Mouse (Mus musculus) hindbrain, embryonic 13.5 days (tissue): ENCODE measurements at regions not wholly inside any gene's neighbourhood (a gene's known extent, or its start where the extent isn't known, plus 50 kb on each side); places are given as distances from the start of the nearest gene placed in this dataset.
"Not testable (repeated sequence)": the region's sequence is repeated elsewhere in the genome, so short reads cannot be mapped to it uniquely, and the experiment has no call there.

Source experiments
- ATAC-seq: fragments of 200-750 bp; cut with Nextera tagmentation; 2 replicates; pipeline ENCODE4 v1.8.0; 2017; ENCODE audit warnings: moderate TSS enrichment; ENCODE audit not compliant: low FRiP score
- H3K27ac ChIP-seq: fragments of 300-500 bp; sonication (generic); 2 replicates; pipeline ENCODE4 v1.5.1; 2015; ENCODE audit warnings: inconsistent platforms, mild to moderate bottlenecking, moderate library complexity
- H3K27me3 ChIP-seq: fragments of 300-500 bp; sonication (generic); 2 replicates; pipeline ENCODE4 v1.6.1; 2015; ENCODE audit warnings: mild to moderate bottlenecking, inconsistent platforms
- H3K36me3 ChIP-seq: fragments of 300-500 bp; sonication (generic); 2 replicates; pipeline ENCODE4 v1.6.1; 2015; ENCODE audit warnings: mild to moderate bottlenecking, inconsistent platforms
- H3K4me1 ChIP-seq: fragments of 300-500 bp; sonication (generic); replicated peaks from 2 replicates; pipeline ENCODE4 v1.6.1; 2015; ENCODE audit warnings: inconsistent platforms
- H3K4me2 ChIP-seq: fragments of 300-500 bp; sonication (generic); 2 replicates; pipeline ENCODE4 v1.6.1; 2015; ENCODE audit warnings: inconsistent platforms, mild to moderate bottlenecking, moderate library complexity
- H3K4me3 ChIP-seq: fragments of 300-500 bp; sonication (generic); 2 replicates; pipeline ENCODE4 v1.5.1; 2015; ENCODE audit warnings: mild to moderate bottlenecking, inconsistent platforms
- H3K9ac ChIP-seq: fragments of 300-500 bp; sonication (generic); 2 replicates; pipeline ENCODE4 v1.6.1; 2015; ENCODE audit warnings: mild to moderate bottlenecking, inconsistent platforms
- H3K9me3 ChIP-seq: fragments of 300-500 bp; sonication (generic); 2 replicates; pipeline ENCODE4 v1.6.1; 2016; ENCODE audit warnings: inconsistent platforms
- WGBS: fragments of 180-500 bp; shearing (Covaris S2); methylation state at CpG from one replicate; pipeline ENCODE4 v1.1.7; 2015; 5-methylcytosine and 5-hydroxymethylcytosine counted together

GRCm38 (mm10) chr12:77594657-77595056 is 356.7 kb downstream of the Fut8 start:
- no peaks in the 10 kb centered on the region for H3K9me3 ChIP-seq
- 40% methylated on average over 3 of the region's 3 CpGs for WGBS
- H3K4me3 ChIP-seq: no peak overlapping the region
- H3K4me1 ChIP-seq: peaks cover 16% of the 10 kb centered on the region
- H3K36me3 ChIP-seq: no peaks in the 10 kb centered on the region
- no peak overlapping the region for H3K9ac ChIP-seq
- ATAC-seq: no peak
- no peak overlapping the region for H3K4me2 ChIP-seq
- H3K27me3 ChIP-seq: no peaks in the 10 kb centered on the region
- H3K27ac ChIP-seq: no peak overlapping the region

DNA sequence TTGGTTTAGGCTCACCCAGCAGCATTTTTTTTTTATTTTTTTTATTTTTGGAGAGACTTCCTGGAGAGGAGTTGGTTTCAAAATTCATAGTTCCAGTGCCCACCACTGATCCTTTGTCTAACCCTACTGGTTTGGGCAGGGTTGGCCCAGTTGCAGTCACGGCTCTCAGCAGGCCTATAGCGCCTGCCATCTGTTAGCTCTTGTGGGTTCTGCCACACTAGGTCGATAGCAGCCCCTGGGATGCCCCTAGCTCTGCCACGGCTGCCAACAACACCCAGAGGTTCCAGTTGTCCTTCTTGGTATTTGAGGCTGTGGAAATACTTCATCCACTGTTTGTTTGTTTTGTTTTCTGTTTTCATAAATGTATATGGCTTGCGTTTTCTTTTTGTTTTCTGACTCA is 357.9 kb downstream of the Fut8 start:
- 80% methylated on average over 5 of the region's 5 CpGs for WGBS
- no peaks in the 10 kb centered on the region for H3K27me3 ChIP-seq
- H3K36me3 ChIP-seq: no peaks in the 10 kb centered on the region
- no peak overlapping the region for H3K27ac ChIP-seq
- H3K4me2 ChIP-seq: no peak overlapping the region
- H3K9ac ChIP-seq: no peak overlapping the region
- no peak overlapping the region for H3K4me3 ChIP-seq
- H3K9me3 ChIP-seq: no peaks in the 10 kb centered on the region
- peaks cover 18% of the 10 kb centered on the region for H3K4me1 ChIP-seq
- ATAC-seq: no peak

DNA sequence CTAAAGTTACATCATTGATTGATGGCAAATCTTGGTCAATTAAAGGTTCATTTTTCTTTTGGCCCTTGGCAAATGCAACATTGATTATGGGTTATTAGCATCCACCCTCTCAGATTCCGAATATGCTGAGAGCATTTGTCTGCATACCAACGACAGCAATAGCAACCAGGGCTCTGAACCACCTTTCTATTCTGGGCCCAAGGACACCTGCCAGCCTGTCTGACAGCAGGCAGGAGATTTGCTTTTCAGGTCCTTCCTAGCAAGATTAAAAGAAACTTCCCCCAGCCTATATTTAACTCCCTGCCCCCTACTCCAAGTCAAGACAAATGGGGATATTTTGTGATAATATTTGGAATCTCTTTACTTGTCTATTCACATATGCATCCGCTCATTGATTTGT is 358.8 kb downstream of the Fut8 start:
- H3K4me1 ChIP-seq: peaks cover 18% of the 10 kb centered on the region
- no peak overlapping the region for H3K9ac ChIP-seq
- 60% methylated on average over 3 of the region's 3 CpGs for WGBS
- no peaks in the 10 kb centered on the region for H3K9me3 ChIP-seq
- H3K27ac ChIP-seq: no peak overlapping the region
- no peaks in the 10 kb centered on the region for H3K27me3 ChIP-seq
- H3K36me3 ChIP-seq: no peaks in the 10 kb centered on the region
- H3K4me3 ChIP-seq: no peak overlapping the region
- H3K4me2 ChIP-seq: no peak overlapping the region
- no peak for ATAC-seq

DNA sequence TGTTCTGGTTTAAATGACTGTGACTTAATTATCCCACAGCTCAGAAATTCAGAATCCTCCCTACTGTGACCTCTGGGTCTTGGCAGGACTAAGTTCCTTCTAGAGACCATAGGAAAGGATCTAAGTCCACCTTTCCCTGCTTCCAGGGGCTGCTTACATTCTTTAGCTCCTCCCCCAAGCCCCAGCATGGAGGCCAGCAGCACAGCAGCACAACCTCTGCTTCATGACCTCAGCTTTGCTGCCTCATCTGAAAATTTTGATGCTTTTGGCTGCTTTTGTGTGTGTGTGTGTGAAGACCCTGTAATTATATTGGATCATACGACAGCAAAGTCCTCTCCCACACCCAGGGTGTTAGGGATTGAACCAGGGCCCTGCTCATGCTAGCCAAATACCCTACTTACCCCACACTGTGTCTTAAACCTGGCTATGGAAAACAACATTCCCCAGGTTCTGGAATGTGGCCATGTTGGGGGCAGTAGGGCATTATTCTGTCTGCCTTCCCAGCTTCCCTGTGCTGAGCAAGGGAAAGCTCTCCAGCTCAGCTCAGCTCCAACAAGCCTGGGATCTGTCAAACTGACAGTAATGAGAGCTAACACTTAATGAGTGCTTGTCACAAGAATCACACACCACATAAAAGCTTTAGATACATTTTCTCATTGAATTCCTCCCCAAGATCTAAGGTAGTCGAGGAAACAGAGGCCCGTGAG is 359.9 kb downstream of the Fut8 start:
- Histone ChIP-seq H3K4me2 (no peak overlapping the region), H3K9me3 (no peaks in the 10 kb centered on the region), H3K4me3 (no peak overlapping the region), H3K36me3 (no peaks in the 10 kb centered on the region), H3K27ac (peak overlapping the region; percentile 40; the same call in 1 of the 2 replicates), H3K9ac (no peak overlapping the region), H3K27me3 (no peaks in the 10 kb centered on the region), H3K4me1 (peaks cover 18% of the 10 kb centered on the region)
- 43% methylated on average over 3 of the region's 3 CpGs for WGBS
- no peak; the same call in 1 of the 2 replicates for ATAC-seq

- H3K27ac ChIP-seq: 0 out of 2 replicates have a peak overlapping the region, but pooled peaks have one; percentile 24
Observed at GRCm38 (mm10) chr12:77598334-77598715, 360.4 kb downstream of the Fut8 start.

DNA sequence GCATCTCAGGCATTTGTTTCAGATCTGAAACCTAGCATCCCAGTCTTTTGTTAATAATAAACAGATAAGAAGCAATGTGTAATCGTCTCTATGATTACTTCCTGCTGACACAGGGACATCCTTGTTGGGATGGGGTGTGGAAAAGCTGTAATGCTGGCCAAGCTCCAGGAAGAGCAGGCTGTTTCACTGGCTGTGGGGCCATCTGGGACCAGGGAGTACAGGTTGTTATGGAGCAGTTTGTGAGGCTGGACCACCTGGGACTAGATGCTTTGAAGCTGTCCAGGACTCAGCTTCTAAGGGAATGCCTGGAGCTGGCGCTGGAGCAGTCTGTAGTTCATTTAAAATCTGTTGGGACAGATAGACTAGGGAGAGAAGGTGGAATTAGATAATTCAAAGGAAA is 361.5 kb downstream of the Fut8 start:
- Histone ChIP-seq H3K9me3 (no peaks in the 10 kb centered on the region), H3K4me2 (no peak overlapping the region), H3K27ac (no peak overlapping the region), H3K9ac (no peak overlapping the region), H3K4me1 (peaks cover 18% of the 10 kb centered on the region), H3K4me3 (no peak overlapping the region), H3K27me3 (no peaks in the 10 kb centered on the region), H3K36me3 (no peaks in the 10 kb centered on the region)
- ATAC-seq: no peak
- 61% methylated on average over 2 of the region's 2 CpGs for WGBS

More at GRCm38 (mm10) chr12:77598334-77598715, 360.4 kb downstream of the Fut8 start:
- WGBS: 56% methylated on average over 7 of the region's 7 CpGs
- H3K27me3 ChIP-seq: no peaks in the 10 kb centered on the region
- no peak overlapping the region for H3K4me2 ChIP-seq
- no peaks in the 10 kb centered on the region for H3K9me3 ChIP-seq
- H3K4me3 ChIP-seq: no peak overlapping the region
- H3K4me1 ChIP-seq: peaks cover 18% of the 10 kb centered on the region
- no peak for ATAC-seq
- no peaks in the 10 kb centered on the region for H3K36me3 ChIP-seq
- H3K9ac ChIP-seq: no peak overlapping the region

DNA sequence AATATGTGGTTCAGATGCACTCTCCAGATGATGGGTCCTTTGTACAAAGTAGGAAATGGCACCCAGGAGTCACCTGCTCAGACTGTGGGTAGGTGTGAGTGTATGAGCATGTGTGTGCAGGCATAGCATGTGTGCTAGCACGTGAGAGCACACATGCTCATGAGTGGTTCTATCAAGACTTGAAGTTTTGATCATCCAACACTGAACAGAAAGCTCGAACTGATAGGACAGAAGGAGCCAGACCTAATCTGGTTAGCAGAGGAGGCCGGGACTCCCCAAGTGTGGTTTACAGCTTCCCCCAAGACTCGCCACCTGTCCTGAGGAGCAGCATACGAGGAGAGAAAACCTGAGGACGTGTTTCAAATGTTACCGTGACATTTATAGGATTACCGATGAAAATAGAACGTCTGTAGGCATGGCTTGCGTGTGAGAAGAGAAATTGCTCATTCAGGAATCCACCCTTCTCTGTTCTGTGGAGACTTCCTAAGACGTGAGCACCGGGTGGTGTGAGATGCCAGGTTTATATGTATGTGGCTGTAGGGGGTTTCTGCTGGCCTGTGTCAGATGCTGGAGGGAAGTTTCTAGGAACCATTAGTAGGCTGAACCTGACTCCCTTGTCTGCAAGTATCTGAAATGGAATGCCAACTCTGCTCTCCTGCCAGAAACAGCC is 366.0 kb downstream of the Fut8 start:
- ATAC-seq: no peak
- H3K36me3 ChIP-seq: no peaks in the 10 kb centered on the region
- H3K27me3 ChIP-seq: no peaks in the 10 kb centered on the region
- no peak overlapping the region for H3K27ac ChIP-seq
- 0 out of 2 replicates have a peak, but pooled peaks cover 6% of the 10 kb centered on the region for H3K4me1 ChIP-seq
- WGBS: 91% methylated on average over 12 of the region's 12 CpGs
- H3K4me3 ChIP-seq: no peak overlapping the region
- no peak overlapping the region for H3K4me2 ChIP-seq
- no peak overlapping the region for H3K9ac ChIP-seq
- H3K9me3 ChIP-seq: no peaks in the 10 kb centered on the region

GRCm38 (mm10) chr12:77617552-77617951 is 379.6 kb downstream of the Fut8 start:
- Histone ChIP-seq H3K4me3 (no peak overlapping the region), H3K4me1 (no peaks in the 10 kb centered on the region), H3K36me3 (no peaks in the 10 kb centered on the region), H3K27me3 (no peaks in the 10 kb centered on the region), H3K9me3 (no peaks in the 10 kb centered on the region), H3K27ac (no peak overlapping the region), H3K9ac (no peak overlapping the region), H3K4me2 (no peak overlapping the region)
- no peak for ATAC-seq
- WGBS: 93% methylated on average over 3 of the region's 3 CpGs

DNA sequence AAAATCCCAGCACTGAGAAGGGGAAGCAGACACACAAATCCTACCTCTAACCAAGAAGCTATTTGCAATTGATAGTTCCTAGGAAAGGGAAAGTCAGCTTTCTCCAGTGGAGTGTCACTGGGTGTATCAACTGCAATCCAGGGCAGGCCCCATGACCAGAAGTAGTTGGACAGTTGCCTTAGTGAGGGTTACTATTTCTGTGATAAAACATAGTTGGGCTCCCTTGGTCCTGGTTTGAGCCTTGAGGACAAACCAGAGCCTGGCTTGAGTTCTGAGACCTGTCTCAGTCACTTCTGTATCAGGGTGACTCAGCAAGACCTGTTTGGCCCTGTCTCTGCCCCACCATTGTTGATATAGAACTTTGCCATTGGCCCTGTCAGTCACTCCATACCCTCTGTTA is 384.3 kb downstream of the Fut8 start:
- Histone ChIP-seq H3K9ac (no peak overlapping the region), H3K36me3 (no peaks in the 10 kb centered on the region), H3K27me3 (no peaks in the 10 kb centered on the region), H3K4me2 (no peak overlapping the region), H3K4me3 (no peak overlapping the region), H3K9me3 (no peaks in the 10 kb centered on the region), H3K27ac (no peak overlapping the region), H3K4me1 (no peaks in the 10 kb centered on the region)
- ATAC-seq: no peak

- not testable (repeated sequence) for H3K9me3 ChIP-seq, H3K4me1 ChIP-seq, H3K36me3 ChIP-seq, H3K9ac ChIP-seq, H3K27me3 ChIP-seq, ATAC-seq, H3K4me3 ChIP-seq, H3K4me2 ChIP-seq, H3K27ac ChIP-seq
- 92% methylated on average over 14 of the region's 14 CpGs for WGBS
Observed at GRCm38 (mm10) chr12:77624323-77624722, 386.4 kb downstream of the Fut8 start.

- no peaks in the 10 kb centered on the region for H3K9me3 ChIP-seq
- H3K4me3 ChIP-seq: no peak overlapping the region
- no peak overlapping the region for H3K4me2 ChIP-seq
- ATAC-seq: no peak
- no peaks in the 10 kb centered on the region for H3K27me3 ChIP-seq
- H3K36me3 ChIP-seq: no peaks in the 10 kb centered on the region
- no peaks in the 10 kb centered on the region for H3K4me1 ChIP-seq
- H3K27ac ChIP-seq: no peak overlapping the region
- H3K9ac ChIP-seq: no peak overlapping the region
Observed at GRCm38 (mm10) chr12:77628358-77628850, 390.5 kb downstream of the Fut8 start.

DNA sequence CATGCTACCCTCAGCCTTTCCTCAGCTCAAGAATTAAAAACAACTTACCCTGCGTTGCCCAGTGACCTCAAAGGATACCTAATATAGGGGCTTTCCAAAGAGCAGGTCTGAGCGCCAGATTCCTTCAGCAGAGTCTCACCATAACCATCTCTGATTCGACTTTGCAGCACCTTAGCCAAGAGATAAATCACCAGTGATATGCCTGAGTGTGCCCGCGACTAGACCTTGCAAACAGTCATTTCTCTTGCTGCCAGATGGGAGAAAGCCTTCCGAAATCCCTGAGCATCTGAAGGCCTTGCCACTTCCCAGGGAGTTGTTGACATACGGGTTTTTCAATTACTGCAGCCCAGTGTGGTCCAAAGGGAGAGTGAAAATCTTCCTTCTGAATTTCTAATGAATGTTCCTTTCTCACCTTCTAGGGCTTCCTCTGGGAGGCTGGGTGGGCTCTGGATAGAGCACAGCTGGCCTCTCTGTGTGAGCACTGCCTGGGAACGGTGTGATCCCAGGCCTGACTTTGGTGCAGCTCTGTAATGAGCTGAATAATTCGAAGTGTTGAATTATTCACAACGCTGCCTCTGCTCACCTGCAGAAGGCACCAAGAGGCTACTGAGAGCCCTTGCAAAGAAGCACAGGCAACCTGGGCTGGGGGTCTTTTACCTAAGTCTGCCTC is 396.2 kb downstream of the Fut8 start:
- Histone ChIP-seq H3K4me1 (peaks cover 15% of the 10 kb centered on the region), H3K4me2 (no peak overlapping the region), H3K9ac (no peak overlapping the region), H3K9me3 (no peaks in the 10 kb centered on the region), H3K27me3 (0 out of 2 replicates have a peak, but pooled peaks cover 2% of the 10 kb centered on the region), H3K36me3 (no peaks in the 10 kb centered on the region), H3K4me3 (no peak overlapping the region), H3K27ac (peak overlapping the region; percentile 31)
- 0 out of 2 replicates have a peak, but pooled peaks have one; percentile 61 for ATAC-seq
- WGBS: 30% methylated on average over 10 of the region's 10 CpGs
